Mouse (Mus musculus): ENCODE data around the gene BC029722.

BC029722 gene

DNA sequence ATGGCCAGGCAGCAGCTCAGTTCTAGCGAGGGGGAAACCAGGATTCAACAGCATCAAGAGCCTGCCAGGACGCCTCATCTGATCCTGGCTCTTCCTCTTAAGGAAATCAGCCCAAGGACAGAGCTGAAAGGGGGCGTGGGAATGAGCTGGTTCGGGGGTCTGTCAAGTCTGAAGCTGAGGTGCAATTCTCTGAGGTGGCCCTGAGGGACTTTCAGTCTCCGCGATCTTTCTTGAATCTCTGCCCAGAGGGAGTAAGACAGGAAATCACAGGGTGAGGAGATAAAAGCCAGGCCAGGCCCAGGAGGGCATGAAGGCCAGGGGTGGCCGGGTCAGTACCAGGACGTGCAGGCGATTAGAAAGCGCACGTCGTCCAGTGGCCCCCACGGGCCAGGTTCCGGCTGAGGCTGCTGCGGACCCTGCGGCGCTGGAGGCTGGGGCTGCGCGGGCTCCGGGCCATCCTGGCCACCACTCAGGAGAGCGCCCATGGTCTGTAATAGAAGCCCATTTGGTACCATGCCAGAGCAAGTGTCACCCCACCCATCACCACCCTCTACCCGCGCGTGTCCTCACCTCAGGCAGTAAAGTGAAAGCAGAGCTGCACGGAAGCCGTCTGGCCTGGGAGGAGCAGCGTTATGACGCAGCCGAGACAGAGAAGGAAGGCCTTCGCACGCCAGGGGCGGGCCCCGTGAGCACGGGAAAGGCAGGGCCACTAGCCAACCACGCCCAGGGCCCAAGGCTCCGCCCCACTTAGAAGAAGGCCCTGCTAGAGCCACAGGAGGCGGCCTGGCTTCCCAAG, 432 bp downstream of the BC029722 start:
- DNase-seq (ENCODE audit: low read depth, low spot score): peak; percentile 95

DNA sequence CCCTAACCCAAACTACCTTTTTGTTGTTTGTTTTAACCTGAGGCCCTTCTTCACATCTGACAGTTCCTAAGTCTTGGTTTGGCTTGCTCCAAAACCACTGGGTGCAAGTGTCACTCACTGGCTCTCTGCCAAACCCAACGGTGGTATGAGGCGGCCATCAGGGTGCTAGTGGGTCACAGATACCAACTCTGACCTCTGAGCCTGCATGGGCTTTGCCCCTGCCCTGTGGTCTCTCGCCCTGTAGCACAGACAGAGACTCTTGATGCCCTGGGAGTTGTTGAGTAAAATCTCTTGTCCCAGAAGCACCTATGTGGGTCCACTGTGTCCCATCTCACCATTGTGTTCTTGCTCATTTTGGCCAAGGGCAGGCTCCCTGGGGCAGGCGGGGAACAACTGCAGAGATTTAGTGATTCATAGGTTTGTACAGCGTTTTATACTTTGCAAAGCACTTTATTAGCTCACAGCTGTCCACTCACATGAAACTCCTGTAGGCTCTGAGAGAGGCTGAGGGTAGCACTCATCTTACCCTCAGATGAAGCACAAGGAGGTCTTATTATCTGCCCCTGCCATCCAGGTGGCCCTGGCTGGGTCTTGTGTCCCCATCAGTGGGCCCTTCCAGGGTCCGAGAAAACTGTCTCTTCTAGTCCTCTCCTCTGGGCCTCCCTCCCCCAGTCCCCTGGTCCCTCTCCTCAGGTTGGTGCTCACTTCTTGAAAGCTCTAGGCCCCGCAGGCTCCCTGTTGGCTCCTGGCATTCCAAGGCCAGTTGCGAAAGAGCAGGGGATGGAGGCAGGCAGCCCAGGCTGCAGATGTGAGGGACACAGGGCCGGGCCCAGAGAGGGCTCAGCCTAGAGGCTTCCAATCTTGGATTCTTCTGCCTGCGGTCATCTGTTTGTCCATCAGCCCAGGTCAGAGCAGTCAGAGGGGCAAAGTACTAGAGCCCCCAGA, 1.7 kb downstream of the BC029722 start:
- peak; percentile 45 for DNase-seq (ENCODE audit: low read depth, low spot score)

DNA sequence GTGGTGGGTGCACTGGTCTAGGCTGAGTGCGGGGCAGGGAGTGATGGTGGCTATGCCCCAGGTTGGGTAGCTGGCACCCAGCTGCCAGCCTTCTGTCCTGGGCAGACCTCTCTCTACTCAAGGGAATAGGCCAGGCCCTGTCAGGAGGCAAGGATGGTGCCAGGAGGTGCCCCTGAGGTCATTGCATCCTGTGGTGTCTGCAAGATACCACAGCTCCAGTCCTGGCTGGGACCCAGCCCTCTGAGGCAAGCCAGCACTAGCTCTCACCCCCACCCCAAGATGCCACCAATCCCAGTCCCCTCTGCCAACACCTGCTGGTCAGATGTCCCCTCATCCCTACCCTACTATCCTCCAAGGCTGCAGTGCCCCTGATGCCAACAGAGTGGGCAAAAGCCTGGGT, 3.0 kb downstream of the BC029722 start:
- DNase-seq (ENCODE audit: low read depth, low spot score): no peak

DNA sequence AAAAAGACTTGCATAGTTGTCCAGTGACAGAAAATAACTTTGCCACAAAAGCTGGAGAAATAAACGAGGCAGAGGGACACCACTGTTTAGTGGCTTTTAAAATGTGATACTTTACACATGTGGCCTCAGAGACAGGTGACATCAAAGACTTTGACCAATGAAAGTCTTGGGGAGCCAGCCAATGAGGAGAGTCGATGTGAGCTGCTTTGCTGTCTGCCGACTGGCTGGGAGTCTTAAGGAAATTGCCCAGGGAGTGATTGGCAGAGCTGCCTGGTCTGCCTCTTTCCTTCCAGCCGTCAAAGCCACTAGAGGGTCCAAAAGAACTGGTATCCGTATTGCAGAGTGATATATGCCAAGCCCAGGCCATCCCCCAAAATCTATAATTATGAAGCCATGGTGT, 4.4 kb downstream of the BC029722 start:
- DNase-seq (ENCODE audit: low read depth, low spot score): no peak

DNA sequence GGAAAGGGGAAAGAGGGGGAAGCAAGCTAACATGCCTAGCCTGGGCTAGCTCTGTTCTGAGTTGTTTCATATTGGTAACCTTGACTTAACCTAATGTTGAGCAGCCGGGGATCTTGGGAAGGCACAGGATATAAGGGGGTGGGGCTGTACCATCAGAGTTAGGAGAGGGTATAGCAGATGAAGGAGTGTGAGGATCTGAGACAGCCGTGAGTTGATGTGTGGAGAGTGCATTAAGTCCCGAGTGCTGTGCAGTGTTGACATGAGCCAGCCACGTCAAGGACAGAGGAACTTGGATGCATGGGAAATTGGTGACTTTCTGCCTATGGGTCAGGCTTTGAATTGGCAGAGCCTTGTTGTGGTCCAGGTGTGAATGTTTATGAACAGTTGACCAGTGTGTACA, 6.6 kb downstream of the BC029722 start:
- DNase-seq (ENCODE audit: low read depth, low spot score): no peak

DNA sequence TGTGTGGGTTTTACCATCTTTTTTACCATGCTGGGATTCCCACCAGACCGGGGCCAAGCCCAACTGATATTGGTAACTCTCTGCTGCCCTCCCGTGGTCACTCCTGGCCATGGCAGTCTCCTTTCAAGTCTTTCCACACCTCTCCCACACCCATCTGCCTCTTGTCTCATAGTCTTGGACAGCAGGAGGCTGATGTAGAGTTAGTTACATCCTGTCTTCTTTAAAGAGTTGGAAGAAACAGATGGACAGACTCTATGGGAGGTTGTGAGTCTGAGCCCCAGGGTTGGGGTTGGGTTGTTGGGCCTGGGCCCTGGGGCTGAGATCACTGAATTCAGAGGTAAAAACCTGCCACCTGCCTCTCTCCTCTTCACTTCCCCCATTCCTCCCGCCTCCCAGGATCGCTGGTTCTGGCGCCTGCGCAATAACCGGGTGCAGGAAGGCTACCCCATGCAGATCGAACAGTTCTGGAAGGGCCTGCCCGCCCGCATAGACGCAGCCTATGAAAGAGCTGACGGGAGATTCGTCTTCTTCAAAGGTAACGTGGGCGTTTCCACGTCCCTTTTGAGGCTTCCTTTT, 7.3 kb downstream of the BC029722 start:
- peak; percentile 46 for DNase-seq (ENCODE audit: low read depth, low spot score)

DNA sequence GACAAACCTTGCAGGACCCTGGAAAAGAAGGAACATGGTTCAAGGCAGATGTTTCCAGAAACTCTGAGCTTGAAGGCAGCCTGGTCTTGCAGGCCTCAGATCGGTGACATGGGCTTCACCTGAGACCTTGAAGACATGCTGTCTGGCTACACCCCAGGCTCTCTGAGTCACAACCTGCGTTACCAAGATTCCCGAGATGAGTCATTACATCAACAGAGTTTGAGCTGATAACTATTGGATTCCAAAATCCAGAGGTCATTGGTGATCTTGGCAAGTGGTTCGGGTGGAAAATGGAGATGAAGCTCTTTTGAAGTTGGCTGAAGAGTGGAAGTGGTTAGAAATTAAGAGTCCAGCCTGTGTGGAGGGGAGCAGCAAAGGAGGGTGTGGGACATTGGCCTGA, 9.6 kb downstream of the BC029722 start:
- DNase-seq (ENCODE audit: low read depth, low spot score): no peak

DNA sequence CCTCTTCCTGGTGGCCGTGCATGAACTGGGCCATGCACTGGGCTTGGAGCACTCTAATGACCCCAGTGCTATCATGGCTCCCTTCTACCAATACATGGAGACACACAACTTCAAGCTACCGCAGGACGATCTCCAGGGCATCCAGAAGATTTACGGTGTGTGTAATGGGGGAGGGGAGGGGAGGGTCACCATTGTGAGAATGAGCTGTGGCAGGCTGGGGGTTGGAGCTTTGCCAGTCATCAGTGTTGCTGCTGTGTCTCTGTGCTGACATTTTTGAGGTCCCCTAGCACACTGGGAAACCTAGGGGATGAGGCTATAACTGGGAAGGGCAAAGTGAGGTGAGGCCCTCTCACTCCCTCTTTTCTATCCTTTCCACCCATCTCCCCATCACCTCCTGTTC, 11.8 kb downstream of the BC029722 start:
- no peak for DNase-seq (ENCODE audit: low read depth, low spot score)

DNA sequence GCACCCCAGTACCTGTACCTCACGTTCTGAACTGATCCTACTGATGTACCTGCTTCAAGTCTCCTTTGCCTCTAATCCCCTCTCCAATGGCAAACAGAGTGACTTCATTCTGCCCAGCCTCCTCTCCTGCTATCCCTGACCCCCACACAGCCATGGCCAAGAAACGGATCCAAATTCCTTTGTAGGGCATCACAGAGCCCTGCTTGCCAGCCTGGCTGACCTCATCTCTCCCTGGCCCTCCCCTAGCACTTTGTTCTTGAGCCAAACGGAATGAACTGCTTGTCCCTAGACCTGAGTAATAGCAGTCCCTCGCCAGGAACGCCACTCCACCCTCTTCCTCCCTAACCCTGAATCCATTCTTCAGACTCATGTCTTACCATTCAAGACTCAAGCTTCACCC, 12.7 kb downstream of the BC029722 start:
- peak; percentile 41 for DNase-seq (ENCODE audit: low read depth, low spot score)

DNA sequence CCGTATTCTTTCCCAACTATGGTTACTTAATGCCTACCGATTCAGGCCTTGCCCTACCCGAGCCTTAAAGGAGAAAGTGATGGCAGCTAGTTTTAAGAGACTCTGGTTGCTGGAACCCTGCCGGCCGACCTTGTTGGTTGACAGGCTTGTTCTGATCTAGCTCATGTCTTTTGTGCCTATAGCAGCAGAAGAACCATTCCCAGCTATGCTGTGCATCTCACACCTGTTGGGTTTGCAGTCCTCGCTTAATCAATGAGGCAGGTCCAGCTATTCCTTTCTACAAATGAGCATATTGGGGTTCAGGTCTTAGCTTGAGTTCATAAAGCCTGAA, 13.3 kb downstream of the BC029722 start:
- no peak for DNase-seq (ENCODE audit: low read depth, low spot score)

DNA sequence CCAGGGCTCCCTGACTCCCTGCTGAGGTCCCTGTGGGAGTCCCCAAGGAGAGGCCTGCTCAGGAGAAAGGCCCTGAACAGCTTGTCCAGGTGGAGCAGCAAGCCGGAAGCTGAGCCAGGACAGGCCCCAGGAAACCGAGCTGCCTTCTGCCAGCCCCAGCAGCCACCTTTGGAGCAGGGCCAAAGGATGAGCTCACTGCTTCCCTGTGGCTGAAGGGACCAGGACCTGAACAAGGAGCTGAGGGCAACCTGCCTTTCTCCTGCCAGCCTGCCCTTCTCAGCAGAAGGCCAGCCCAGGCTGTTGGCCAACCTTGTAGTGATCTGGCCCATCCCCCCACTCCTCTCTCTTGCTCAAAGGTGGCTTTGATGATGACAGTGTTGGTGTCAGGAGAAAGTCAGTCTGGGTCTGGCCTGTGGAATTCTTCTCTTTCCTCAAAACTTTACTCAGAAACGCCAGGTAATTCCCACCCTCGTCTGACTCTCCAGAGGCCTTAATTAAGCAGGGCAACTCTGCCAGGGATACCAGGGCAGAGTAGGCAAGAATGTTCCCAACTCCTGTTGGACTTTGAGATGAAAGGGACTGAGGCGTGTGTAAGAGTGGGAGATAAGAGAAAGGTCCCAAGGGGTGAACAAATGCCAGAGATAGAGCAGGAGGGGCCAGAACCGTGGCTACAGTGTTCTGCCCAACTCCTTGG, 13.8 kb downstream of the BC029722 start:
- peak; percentile 69 for DNase-seq (ENCODE audit: low read depth, low spot score)

DNA sequence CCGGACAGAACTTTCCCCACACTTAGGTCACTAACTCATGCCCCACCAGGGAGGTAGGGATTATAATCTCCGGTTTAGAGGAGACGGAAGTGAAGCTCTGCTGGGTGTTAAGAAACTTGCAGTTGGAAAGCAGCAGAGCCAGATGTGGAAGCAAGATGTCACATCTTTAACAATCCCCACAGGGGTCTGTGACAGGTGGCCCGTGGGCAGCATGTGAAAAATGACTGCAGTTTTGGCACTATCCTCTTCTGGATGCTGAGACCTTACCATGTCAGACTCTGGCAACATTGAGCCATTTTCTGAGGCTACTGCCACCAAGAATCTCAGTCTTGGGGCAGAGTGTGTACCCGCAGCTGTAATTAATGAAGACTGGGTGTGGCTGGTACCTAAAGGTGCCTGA, 15.2 kb downstream of the BC029722 start:
- DNase-seq (ENCODE audit: low read depth, low spot score): no peak

DNA sequence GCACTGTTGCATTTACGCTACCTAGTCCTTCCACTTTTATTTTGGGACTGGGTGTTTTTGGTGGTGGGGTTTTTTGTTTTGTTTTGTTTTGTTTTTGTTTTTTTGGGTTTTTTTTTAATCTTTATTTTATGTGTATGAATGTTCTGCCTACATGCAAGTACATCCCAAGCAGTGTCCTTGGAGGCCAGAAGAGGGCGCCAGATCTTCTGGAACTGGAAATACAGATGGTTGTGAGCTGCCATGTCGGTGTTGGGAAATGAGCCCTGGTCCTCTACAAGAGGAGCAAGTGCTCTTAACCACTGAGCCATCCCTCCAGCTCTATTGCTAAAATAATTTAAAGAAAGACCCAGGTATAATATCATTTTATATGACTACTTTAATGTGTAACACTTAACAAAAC, 16.5 kb downstream of the BC029722 start:
- no peak for DNase-seq (ENCODE audit: low read depth, low spot score)

DNA sequence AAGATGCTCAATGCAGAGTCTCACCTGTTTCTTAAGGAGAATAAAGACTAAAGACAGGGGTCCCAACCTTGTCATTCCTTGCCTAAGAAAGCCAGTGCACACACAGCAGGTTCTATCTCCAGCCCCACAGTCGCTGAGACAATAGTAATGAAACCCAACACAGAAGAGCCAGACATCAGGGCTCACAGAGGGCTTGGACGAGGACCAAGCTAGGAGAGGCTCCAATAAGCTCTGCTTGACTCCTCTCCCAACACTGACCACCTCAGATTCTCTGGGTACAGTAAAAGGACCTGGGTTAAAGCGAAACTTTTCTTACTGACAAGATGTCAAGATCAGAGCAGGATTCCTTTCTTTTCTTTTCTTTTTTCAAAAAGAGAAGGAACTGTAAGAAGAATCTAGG, 20.6 kb downstream of the BC029722 start:
- DNase-seq (ENCODE audit: low read depth, low spot score): no peak

DNA sequence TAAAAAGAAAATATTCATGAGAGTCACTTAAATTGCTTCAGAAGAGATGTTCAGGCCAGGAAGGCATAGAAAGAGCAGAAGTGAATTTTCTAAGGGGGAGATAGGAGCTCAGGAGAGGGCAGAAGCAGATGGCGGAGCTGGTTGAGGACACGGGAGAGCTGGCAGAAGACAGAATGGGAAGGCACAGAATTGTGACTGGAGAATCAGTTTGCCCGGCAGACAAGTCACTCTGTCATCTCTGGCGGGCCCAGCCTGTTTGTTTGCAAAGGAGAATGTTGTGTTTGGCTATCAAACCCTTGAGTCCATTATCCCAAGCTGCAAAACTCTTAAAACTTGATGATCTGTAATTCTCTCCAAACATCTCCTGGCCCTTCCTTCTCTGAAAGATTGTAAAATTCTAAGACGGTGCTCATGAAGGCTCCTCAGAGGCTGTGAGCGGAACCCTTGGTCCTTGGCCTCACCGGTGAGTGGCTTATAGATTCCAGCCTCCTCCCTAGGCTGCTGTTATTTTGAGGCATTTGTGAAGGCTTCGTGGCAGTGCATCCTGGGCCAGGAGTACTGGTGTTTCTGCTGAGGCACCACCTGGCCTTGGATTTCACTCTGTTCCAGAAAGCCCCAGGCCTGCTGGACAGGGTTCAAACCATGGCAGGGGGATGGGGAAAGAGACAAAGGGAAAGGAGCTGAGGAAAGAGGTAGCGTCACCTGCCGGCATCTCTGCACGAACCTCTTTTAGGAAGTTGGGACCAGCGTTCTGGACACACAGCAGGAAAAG, 24.4 kb downstream of the BC029722 start:
- no peak for DNase-seq (ENCODE audit: low read depth, low spot score)

DNA sequence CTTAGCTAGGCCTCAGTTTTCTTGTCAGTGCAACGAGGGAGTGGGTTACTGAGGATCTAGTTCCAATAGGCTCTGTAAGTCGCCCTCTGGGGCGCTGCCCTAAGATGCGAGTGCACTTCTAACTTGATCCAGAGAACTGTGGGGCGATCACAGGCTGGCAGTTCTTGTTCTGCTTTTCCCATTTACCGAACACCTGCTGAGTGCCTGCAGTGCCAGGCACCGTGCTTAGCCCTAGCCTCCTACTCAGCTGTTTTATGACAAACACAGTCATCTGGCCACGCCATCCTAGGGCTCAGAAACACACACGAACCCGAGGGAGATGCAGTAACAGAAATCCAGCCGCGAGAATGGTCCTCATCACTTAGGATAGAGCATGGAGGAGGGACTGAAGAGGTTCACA, 26.3 kb downstream of the BC029722 start:
- no peak for DNase-seq (ENCODE audit: low read depth, low spot score)

DNA sequence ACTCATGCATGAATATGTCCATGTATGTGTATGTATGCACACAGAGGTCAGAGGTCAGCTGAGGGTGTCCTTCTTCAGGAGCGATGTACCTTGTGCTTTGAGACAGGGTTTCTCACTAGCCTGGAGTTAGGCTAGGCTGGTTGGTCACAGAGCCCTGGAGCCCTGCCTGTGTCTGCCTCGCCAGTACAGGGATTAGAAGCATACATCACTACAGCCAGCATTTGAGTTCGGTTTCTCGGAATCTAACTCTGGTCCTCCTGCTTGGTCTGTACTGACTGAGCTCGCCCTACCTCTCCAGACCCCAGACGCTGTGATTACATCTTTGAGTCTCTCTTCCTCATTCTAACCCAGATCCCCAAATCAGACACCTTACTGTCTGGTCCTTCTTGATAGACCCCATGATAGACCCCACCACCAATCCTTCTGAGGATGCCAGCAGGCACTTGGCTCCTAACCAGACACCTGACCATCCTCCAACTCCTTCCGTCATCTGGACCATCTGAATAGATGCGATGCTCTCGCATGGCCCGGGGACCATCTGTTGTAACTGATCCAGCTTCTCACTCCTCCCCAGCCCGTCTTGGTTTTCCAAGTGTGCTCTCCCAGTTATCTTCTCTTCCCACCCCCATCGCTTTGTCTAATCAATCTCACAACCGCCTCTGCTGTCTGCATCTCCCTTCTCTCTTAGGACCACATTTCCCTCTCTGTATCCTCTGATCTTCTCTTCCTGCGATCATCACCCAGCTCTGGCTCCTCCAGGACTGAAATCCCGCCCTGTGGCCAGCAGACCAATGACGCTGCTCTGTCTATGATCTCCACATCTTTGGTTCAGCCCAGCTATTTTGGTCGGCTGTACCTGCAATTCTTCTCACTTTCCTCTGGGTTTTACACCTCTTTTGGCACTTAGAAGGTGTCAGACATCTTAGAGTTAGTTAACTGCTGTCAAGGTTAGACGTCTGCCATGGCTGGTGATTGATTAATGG, 31.0 kb downstream of the BC029722 start:
- no peak for DNase-seq (ENCODE audit: low read depth, low spot score)

DNA sequence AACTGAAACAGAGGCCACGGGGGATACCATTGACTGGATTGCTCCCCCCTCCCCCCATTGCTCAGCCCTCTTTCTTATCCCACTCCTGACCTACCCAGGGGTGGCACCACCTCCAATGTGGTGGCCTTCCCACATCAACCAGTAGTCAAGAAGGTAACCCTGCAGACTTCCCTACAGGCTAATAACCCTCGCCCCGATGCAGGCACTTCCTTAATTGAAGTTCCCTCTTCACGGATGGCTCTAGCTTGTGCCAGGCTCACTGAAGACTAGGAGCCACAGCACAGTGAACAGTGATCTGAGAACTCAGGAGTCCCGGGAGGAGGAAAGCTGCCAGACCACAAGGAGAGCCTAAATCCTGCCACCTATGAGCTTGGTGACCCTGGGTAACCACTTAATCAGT, 32.3 kb downstream of the BC029722 start:
- no peak for DNase-seq (ENCODE audit: low read depth, low spot score)

DNA sequence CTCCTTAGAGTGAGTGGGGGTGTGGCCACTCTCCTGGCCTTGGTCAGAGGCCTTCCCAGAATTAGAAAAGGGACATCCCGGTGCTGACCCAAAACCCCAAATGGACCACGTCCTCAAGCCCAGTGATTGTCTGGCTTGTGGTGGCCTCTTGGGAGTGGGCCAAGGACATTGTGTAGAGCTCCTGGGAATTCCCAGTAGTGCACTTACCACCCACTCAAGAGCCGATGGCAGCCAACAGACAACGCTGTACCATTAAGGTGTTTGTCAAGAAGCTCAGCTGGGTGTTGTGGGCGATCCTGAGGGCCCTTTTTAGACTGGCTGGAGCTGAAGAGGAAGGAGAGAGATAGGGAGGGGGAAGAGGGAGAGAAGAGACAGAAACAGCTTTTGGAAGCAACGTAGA, 34.7 kb downstream of the BC029722 start:
- no peak for DNase-seq (ENCODE audit: low read depth, low spot score)

DNA sequence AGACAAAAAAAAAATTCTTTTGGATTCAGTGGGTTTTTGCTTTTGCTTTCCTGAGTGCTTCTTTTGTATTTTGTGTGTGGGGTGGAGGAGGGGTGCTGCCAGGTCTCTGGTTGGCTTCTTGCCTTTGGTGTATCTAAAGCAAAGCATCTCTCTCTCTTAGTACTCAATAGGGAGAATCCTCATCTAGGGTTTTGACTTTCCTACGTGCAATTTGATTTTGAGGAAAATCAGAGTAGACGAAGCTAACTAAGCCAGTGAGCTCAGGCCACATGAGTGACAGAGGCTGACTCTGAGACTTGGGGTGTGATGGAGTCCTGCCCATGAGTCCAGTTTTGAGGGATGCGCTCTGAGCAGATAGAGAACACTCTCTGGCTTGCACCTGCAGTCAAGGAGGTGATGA, 39.7 kb downstream of the BC029722 start:
- DNase-seq (ENCODE audit: low read depth, low spot score): no peak

Data from skeletal muscle tissue, adult 2 months (tissue).